In the genomic region with DNA sequence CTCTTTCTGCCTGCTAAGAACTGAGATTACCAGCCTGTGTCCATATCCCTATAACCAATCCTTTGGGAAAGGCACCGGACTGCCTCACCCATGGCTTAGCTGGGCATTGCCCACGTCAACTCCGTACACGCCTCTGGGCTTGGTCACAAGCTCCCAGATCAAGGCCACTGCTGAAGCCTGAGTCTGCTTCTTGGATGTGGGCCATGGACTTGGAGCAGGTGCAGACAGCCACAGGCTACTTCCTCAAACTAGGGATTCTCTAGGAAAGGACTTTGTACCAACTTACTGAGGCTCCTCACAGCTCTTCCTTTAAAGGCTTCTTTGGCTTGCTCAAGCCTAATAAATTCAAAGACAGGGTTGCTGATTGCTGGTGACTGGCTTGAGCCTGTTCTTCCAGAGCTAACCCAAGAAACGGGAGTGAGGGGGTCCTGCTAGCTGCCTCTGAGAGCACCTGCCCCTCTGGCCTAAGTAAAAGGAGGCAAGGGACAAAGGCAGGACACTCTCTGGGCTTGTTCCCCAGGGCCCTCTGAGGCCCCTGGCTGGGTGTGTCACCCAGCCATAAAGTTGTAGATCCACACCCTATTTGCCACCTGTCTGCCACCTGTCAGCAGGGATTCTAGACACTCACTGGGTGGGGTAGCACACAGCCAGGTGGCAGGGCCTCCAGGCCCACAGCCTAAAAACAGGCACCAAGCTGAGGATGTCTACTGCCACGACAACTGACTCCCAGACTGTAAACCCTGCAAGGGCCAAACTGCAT, we compare ENCODE assay signal across 10 mouse cellular contexts. TPM values are rescaled to one million over a fixed set of nuclear protein-coding genes. Genes with fewer than 3 reads are reported as not detected.
DNase-seq lines count a peak whose midpoint lies in the region; ATAC-seq lines count a peak whose summit lies in the region.
"Had no signal": no experiment of that assay in that cellular context is flagged by ENCODE, and none has a peak within 500 bp of the region (broad histone marks: within the 10 kb centered on the region; RNA-seq: fewer than 3 reads in every experiment).

No protein-coding gene starts in this region.

- H3K4me2 ChIP-seq in heart, embryonic 13.5 days, result no peak overlapping the region
- H3K4me2 ChIP-seq in forebrain, embryonic 13.5 days, result no peak overlapping the region
- H3K4me2 ChIP-seq: lung, embryonic 14.5 days had no signal

- peak overlapping the region; percentile 12; the same call in 1 of the 2 replicates for H3K9ac ChIP-seq in heart, embryonic 13.5 days
- no peak overlapping the region for H3K9ac ChIP-seq in forebrain, embryonic 13.5 days
- H3K9ac ChIP-seq: lung, embryonic 14.5 days had no signal

- H3K27ac ChIP-seq in heart, embryonic 13.5 days (replicated peaks), result no peak overlapping the region; the same call in 1 of the 2 replicates
- H3K27ac ChIP-seq in forebrain, embryonic 13.5 days, result no peak overlapping the region

- H3K36me3 ChIP-seq in heart, embryonic 13.5 days, result peaks cover 58% of the 10 kb centered on the region
- peaks cover 47% of the 10 kb centered on the region for H3K36me3 ChIP-seq in forebrain, embryonic 13.5 days (ENCODE audit: poor library complexity, severe bottlenecking)

- no peaks in the 10 kb centered on the region for H3K27me3 ChIP-seq in heart, embryonic 13.5 days (replicated peaks)
- no peaks in the 10 kb centered on the region for H3K27me3 ChIP-seq in forebrain, embryonic 13.5 days

- no peaks in the 10 kb centered on the region for H3K9me3 ChIP-seq in heart, embryonic 13.5 days
- no peaks in the 10 kb centered on the region for H3K9me3 ChIP-seq in forebrain, embryonic 13.5 days (replicated peaks)

- no peak overlapping the region for H3K4me3 ChIP-seq in heart, embryonic 13.5 days
- H3K4me3 ChIP-seq in forebrain, embryonic 13.5 days, result no peak overlapping the region

- DNase-seq in heart, adult 11 months, result no peak
- DNase-seq in MN1 (ENCODE audit: low spot score), result peak; percentile 33
- DNase-seq in layer of hippocampus, adult 11-12 months (ENCODE audit: low spot score), result no peak
- DNase-seq: lung, embryonic 14.5 days had no signal

- WGBS in heart, embryonic 13.5 days, result 88% methylated on average over 6 of the region's 6 CpGs
- WGBS in forebrain, embryonic 13.5 days, result 94% methylated on average over 6 of the region's 6 CpGs

- H3K4me1 ChIP-seq in heart, embryonic 13.5 days, result peaks cover 42% of the 10 kb centered on the region
- H3K4me1 ChIP-seq in forebrain, embryonic 13.5 days, result no peaks in the 10 kb centered on the region

- no peak for ATAC-seq in heart, embryonic 13.5 days (ENCODE audit: extremely low read depth, insufficient number of reproducible peaks, low FRiP score, low TSS enrichment)
- peak; percentile 70 for ATAC-seq in granulocyte monocyte progenitor cell, adult 5-6 weeks (replicated peaks; ENCODE audit: poor library complexity, severe bottlenecking)
- peak; percentile 54; the same call in 1 of the 2 replicates for ATAC-seq in megakaryocyte progenitor cell, adult 5-6 weeks (replicated peaks; ENCODE audit: poor library complexity)
- no peak for ATAC-seq in forebrain, embryonic 13.5 days
- ATAC-seq in megakaryocyte-erythroid progenitor cell, adult 5-6 weeks (replicated peaks; ENCODE audit: low FRiP score, low TSS enrichment, poor library complexity, severe bottlenecking), result no peak
- ATAC-seq: CD4-positive, CD25-positive, alpha-beta regulatory T cell, adult 4 months had no signal

RNA-seq across cellular contexts. Expression of gene Gtf2ird1, which starts 38.0 kb away (rescaled TPM):
- 53.4 and 56.5 TPM in 2 replicates for polyA plus RNA-seq in heart, embryonic 13.5 days (2015; fragmentation: Nextera tagmentation; extraction: Ambion mirVana)
- total RNA-seq in granulocyte monocyte progenitor cell, adult 5-6 weeks (2014; fragmentation: Nextera tagmentation), result 28.2 and 43.1 TPM in 2 replicates
- 9.5 and 14.0 TPM in 2 replicates for total RNA-seq in granulocyte monocyte progenitor cell, adult 5-6 weeks (2017)
- total RNA-seq in megakaryocyte progenitor cell, adult 5-6 weeks (2015), result 21.9 and 28.4 TPM in 2 replicates
- total RNA-seq in megakaryocyte progenitor cell, adult 5-6 weeks (2017), result 14.5 and 18.2 TPM in 2 replicates
- 72.9 and 80.2 TPM in 2 replicates for polyA plus RNA-seq in forebrain, embryonic 13.5 days (2015; fragmentation: Nextera tagmentation; extraction: Ambion mirVana)
- total RNA-seq in megakaryocyte-erythroid progenitor cell, adult 5-6 weeks (2014; fragmentation: Nextera tagmentation), result 17.7 and 23.1 TPM in 2 replicates
- 5.5 and 11.8 TPM in 2 replicates for total RNA-seq in megakaryocyte-erythroid progenitor cell, adult 5-6 weeks (2017)

Comparison
In these comparisons a context has a peak if more than half of its experiments do, and no peak if none do; other contexts are left out.
1. ATAC-seq: peak in granulocyte monocyte progenitor cell, adult 5-6 weeks (single experiment) and megakaryocyte progenitor cell, adult 5-6 weeks (single experiment); none in heart, embryonic 13.5 days (single experiment), forebrain, embryonic 13.5 days (single experiment) and megakaryocyte-erythroid progenitor cell, adult 5-6 weeks (single experiment).